Mouse (Mus musculus): ENCODE measurements around the gene Rhbdf1. TPM values are rescaled to one million over a fixed set of nuclear protein-coding genes. Genes with fewer than 3 reads are reported as not detected.

Rhbdf1 gene
- polyA plus RNA-seq, 1 experiment from 2014 or later, result 17.5 TPM

DNA sequence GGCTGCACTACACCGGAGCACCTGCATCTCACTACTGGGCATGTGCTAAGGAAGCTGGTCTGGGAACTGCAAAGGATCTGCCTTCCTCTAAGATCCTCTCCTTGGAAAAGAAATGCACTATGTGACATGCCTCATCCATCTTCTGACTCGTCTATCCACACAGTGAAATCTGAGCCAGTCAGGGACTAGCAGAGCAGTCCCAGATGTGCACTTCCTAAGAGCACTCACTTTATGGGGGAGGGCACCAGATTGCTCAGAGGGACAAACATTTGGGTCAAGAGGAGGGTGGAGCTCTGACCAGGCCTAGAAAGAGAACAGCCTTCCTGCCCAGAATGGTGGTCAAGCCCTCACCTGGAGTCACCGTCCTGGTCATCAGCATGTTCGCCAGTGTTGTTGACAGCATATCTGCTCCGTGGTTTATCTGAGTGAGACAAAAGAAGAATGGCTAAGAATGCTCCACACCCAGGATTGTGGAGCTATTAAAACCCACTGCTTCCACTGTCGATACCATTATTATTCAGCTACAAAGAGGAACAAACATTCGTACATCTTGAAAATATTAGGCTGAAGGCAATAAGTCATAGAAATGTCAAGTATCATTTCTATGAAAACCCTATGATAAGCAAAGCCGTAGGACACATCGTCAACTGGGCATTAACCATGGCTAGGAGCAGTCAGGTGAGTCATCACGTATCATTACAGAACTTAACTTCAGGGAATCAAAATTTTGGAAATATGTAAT is 40.7 kb upstream of the Rhbdf1 start:
- DNase-seq (no peak), ATAC-seq (ENCODE audit: low FRiP score, low TSS enrichment) (no peak)
- Histone ChIP-seq H3K4me2 (ENCODE audit: low read length) (no peak overlapping the region), H3K9me3 (ENCODE audit: control insufficient read depth, low read length) (no peaks in the 10 kb centered on the region), H3K36me3 (ENCODE audit: control insufficient read depth, insufficient read depth, low read length) (peaks cover 16% of the 10 kb centered on the region), H3K9ac (replicated peaks; ENCODE audit: low read length) (no peak overlapping the region), H3K27ac (replicated peaks; ENCODE audit: low read depth, low read length) (no peak overlapping the region), H3K27me3 (ENCODE audit: control insufficient read depth, insufficient read depth, low read length) (no peaks in the 10 kb centered on the region), H3K4me1 (ENCODE audit: control insufficient read depth, insufficient read depth, low read length) (peaks cover 4% of the 10 kb centered on the region; the same call in 1 of the 2 replicates), H3K4me3 (replicated peaks; ENCODE audit: low read depth, low read length) (no peak overlapping the region)
- WGBS, result 93% methylated on average over 10 of the region's 10 CpGs

GRCm38 (mm10) chr11:32256566-32256965 is 34.5 kb upstream of the Rhbdf1 start:
- H3K36me3 ChIP-seq (ENCODE audit: control insufficient read depth, insufficient read depth, low read length), result peaks cover 38% of the 10 kb centered on the region
- H3K4me3 ChIP-seq (replicated peaks; ENCODE audit: low read depth, low read length), result no peak overlapping the region
- no peak overlapping the region for H3K27ac ChIP-seq (replicated peaks; ENCODE audit: low read depth, low read length)
- no peak overlapping the region for H3K9ac ChIP-seq (replicated peaks; ENCODE audit: low read length)
- H3K9me3 ChIP-seq (ENCODE audit: control insufficient read depth, low read length), result no peaks in the 10 kb centered on the region
- no peaks in the 10 kb centered on the region for H3K4me1 ChIP-seq (ENCODE audit: control insufficient read depth, insufficient read depth, low read length)
- H3K27me3 ChIP-seq (ENCODE audit: control insufficient read depth, insufficient read depth, low read length), result no peaks in the 10 kb centered on the region
- no peak overlapping the region for H3K4me2 ChIP-seq (ENCODE audit: low read length)
- WGBS, result 95% methylated on average over 3 of the region's 3 CpGs
- DNase-seq (no peak), ATAC-seq (ENCODE audit: low FRiP score, low TSS enrichment) (no peak)

- Histone ChIP-seq H3K9ac (replicated peaks; ENCODE audit: low read length) (no peak overlapping the region), H3K36me3 (ENCODE audit: control insufficient read depth, insufficient read depth, low read length) (peaks cover 42% of the 10 kb centered on the region)
- WGBS, result 100% methylated on average over 1 of the region's 1 CpGs
Measured at GRCm38 (mm10) chr11:32256146-32256545, 34.0 kb upstream of the Rhbdf1 start.

GRCm38 (mm10) chr11:32253121-32253520 is 31.0 kb upstream of the Rhbdf1 start:
- WGBS, result 94% methylated on average over 1 of the region's 1 CpGs
- Histone ChIP-seq H3K4me2 (ENCODE audit: low read length) (no peak overlapping the region), H3K27ac (replicated peaks; ENCODE audit: low read depth, low read length) (no peak overlapping the region), H3K27me3 (ENCODE audit: control insufficient read depth, insufficient read depth, low read length) (no peaks in the 10 kb centered on the region), H3K36me3 (ENCODE audit: control insufficient read depth, insufficient read depth, low read length) (peaks cover 54% of the 10 kb centered on the region), H3K9me3 (ENCODE audit: control insufficient read depth, low read length) (no peaks in the 10 kb centered on the region), H3K9ac (replicated peaks; ENCODE audit: low read length) (no peak overlapping the region), H3K4me3 (replicated peaks; ENCODE audit: low read depth, low read length) (no peak overlapping the region), H3K4me1 (ENCODE audit: control insufficient read depth, insufficient read depth, low read length) (no peaks in the 10 kb centered on the region)
- DNase-seq (no peak), ATAC-seq (ENCODE audit: low FRiP score, low TSS enrichment) (no peak)

More at GRCm38 (mm10) chr11:32256146-32256545, 34.0 kb upstream of the Rhbdf1 start:
- Histone ChIP-seq H3K27me3 (ENCODE audit: control insufficient read depth, insufficient read depth, low read length) (no peaks in the 10 kb centered on the region), H3K9me3 (ENCODE audit: control insufficient read depth, low read length) (no peaks in the 10 kb centered on the region), H3K4me1 (ENCODE audit: control insufficient read depth, insufficient read depth, low read length) (no peaks in the 10 kb centered on the region), H3K27ac (replicated peaks; ENCODE audit: low read depth, low read length) (no peak overlapping the region), H3K4me3 (replicated peaks; ENCODE audit: low read depth, low read length) (no peak overlapping the region), H3K4me2 (ENCODE audit: low read length) (no peak overlapping the region)
- no peak for ATAC-seq (ENCODE audit: low FRiP score, low TSS enrichment)
- no peak for DNase-seq

GRCm38 (mm10) chr11:32250880-32251763 is 29.0 kb upstream of the Rhbdf1 start:
- H3K4me3 ChIP-seq (replicated peaks; ENCODE audit: low read depth, low read length), result no peak overlapping the region
- no peak overlapping the region for H3K27ac ChIP-seq (replicated peaks; ENCODE audit: low read depth, low read length)
- H3K36me3 ChIP-seq (ENCODE audit: control insufficient read depth, insufficient read depth, low read length), result peaks cover 68% of the 10 kb centered on the region
- H3K4me2 ChIP-seq (ENCODE audit: low read length), result no peak overlapping the region
- H3K9ac ChIP-seq (replicated peaks; ENCODE audit: low read length), result no peak overlapping the region
- WGBS, result 92% methylated on average over 8 of the region's 8 CpGs
- DNase-seq (no peak), ATAC-seq (ENCODE audit: low FRiP score, low TSS enrichment) (no peak)
- no peaks in the 10 kb centered on the region for H3K27me3 ChIP-seq (ENCODE audit: control insufficient read depth, insufficient read depth, low read length)
- H3K4me1 ChIP-seq (ENCODE audit: control insufficient read depth, insufficient read depth, low read length), result no peaks in the 10 kb centered on the region
- no peaks in the 10 kb centered on the region for H3K9me3 ChIP-seq (ENCODE audit: control insufficient read depth, low read length)

DNA sequence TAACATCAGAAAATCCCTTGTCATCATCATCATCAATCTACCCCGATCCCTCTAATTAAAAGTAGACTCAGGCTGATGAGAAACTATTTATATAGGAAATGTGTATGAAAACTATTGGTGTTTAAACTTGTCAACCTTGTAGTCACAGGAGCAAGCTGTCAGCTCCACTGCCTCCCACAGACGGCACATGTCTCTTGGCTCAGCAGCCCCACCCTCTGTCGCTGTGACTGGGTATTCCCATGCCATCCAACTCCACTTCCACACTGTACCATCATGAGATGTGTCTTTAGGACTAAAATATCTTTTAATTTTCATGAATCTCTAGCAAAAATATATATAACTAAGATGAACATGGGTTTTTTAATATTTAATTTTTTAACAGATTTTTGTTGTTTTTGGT is 26.2 kb upstream of the Rhbdf1 start:
- H3K36me3 ChIP-seq (ENCODE audit: control insufficient read depth, insufficient read depth, low read length), result peaks cover 80% of the 10 kb centered on the region
- 85% methylated on average over 3 of the region's 3 CpGs for WGBS

DNA sequence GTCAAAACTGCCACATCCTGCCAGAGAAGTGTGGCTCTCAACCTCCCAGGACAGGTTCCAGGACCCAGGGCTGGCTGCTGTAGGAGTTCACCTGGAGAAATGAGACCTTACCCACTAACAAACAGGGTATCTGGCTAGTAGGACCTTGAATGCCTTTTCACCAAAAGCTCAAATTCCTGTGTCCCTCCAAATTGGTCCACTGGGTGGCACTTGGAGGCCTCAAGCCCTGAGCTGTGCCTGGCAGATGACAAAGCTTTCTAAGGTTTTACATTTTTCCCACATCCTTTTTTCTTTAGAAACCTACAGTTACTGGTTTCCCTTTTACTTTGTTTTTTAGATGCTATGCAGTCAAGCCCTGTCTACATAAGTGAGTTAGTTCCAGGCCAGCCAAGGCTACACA is 25.0 kb upstream of the Rhbdf1 start:
- DNase-seq, result no peak
- Histone ChIP-seq H3K27me3 (ENCODE audit: control insufficient read depth, insufficient read depth, low read length) (no peaks in the 10 kb centered on the region), H3K4me1 (ENCODE audit: control insufficient read depth, insufficient read depth, low read length) (no peaks in the 10 kb centered on the region)

More for the DNA sequence above, 26.2 kb upstream of the Rhbdf1 start:
- ATAC-seq (ENCODE audit: low FRiP score, low TSS enrichment) (no peak), DNase-seq (no peak)
- H3K9me3 ChIP-seq (ENCODE audit: control insufficient read depth, low read length), result no peaks in the 10 kb centered on the region
- no peaks in the 10 kb centered on the region for H3K4me1 ChIP-seq (ENCODE audit: control insufficient read depth, insufficient read depth, low read length)
- no peak overlapping the region for H3K9ac ChIP-seq (replicated peaks; ENCODE audit: low read length)
- H3K4me3 ChIP-seq (replicated peaks; ENCODE audit: low read depth, low read length), result no peak overlapping the region
- no peaks in the 10 kb centered on the region for H3K27me3 ChIP-seq (ENCODE audit: control insufficient read depth, insufficient read depth, low read length)
- no peak overlapping the region for H3K27ac ChIP-seq (replicated peaks; ENCODE audit: low read depth, low read length)
- H3K4me2 ChIP-seq (ENCODE audit: low read length), result no peak overlapping the region

GRCm38 (mm10) chr11:32245614-32246013 is 23.5 kb upstream of the Rhbdf1 start:
- no peak overlapping the region for H3K4me2 ChIP-seq (ENCODE audit: low read length)
- no peak overlapping the region for H3K27ac ChIP-seq (replicated peaks; ENCODE audit: low read depth, low read length)
- H3K9ac ChIP-seq (replicated peaks; ENCODE audit: low read length), result no peak overlapping the region
- WGBS, result 96% methylated on average over 6 of the region's 6 CpGs
- no peak overlapping the region for H3K4me3 ChIP-seq (replicated peaks; ENCODE audit: low read depth, low read length)
- no peaks in the 10 kb centered on the region for H3K27me3 ChIP-seq (ENCODE audit: control insufficient read depth, insufficient read depth, low read length)
- DNase-seq (no peak), ATAC-seq (ENCODE audit: low FRiP score, low TSS enrichment) (no peak)
- H3K9me3 ChIP-seq (ENCODE audit: control insufficient read depth, low read length), result no peaks in the 10 kb centered on the region
- H3K36me3 ChIP-seq (ENCODE audit: control insufficient read depth, insufficient read depth, low read length), result peaks cover 73% of the 10 kb centered on the region
- no peaks in the 10 kb centered on the region for H3K4me1 ChIP-seq (ENCODE audit: control insufficient read depth, insufficient read depth, low read length)

More for the DNA sequence above, 25.0 kb upstream of the Rhbdf1 start:
- H3K9ac ChIP-seq (replicated peaks; ENCODE audit: low read length), result no peak overlapping the region
- no peak overlapping the region for H3K4me3 ChIP-seq (replicated peaks; ENCODE audit: low read depth, low read length)
- H3K9me3 ChIP-seq (ENCODE audit: control insufficient read depth, low read length), result no peaks in the 10 kb centered on the region
- H3K27ac ChIP-seq (replicated peaks; ENCODE audit: low read depth, low read length), result no peak overlapping the region
- H3K36me3 ChIP-seq (ENCODE audit: control insufficient read depth, insufficient read depth, low read length), result peaks cover 71% of the 10 kb centered on the region
- H3K4me2 ChIP-seq (ENCODE audit: low read length), result no peak overlapping the region
- no peak for ATAC-seq (ENCODE audit: low FRiP score, low TSS enrichment)

Data from midbrain, embryonic 14.5 days (tissue).